Mouse (Mus musculus) adrenal gland, postnatal 14 days (tissue): ENCODE results near the gene Ahcy. TPM values are rescaled to one million over a fixed set of nuclear protein-coding genes. Genes with fewer than 3 reads are reported as not detected.
"Not testable (repeated sequence)": the region's sequence is repeated elsewhere in the genome, so short reads cannot be mapped to it uniquely, and the experiment has no call there.

Experiments
- DNase-seq: peaks from one replicate; pipeline ENCODE4 v3.0.0; 2021; ENCODE audit warnings: mixed read lengths
- total RNA-seq: library from RNA; stranded (reverse); gene quantifications from 2 replicates; pipeline ENCODE4 v1.2.3, GENCODE M21; 2021

Gene Ahcy
- total RNA-seq, 1 experiment from 2014 or later: 130 TPM

GRCm38 (mm10) chr2:155074766-155075330, 551 bp upstream of the Ahcy start:
- no peak for DNase-seq

- DNase-seq: no peak
Measured at GRCm38 (mm10) chr2:155073347-155073746, 950 bp downstream of the Ahcy start.

GRCm38 (mm10) chr2:155072353-155073145, 1.7 kb downstream of the Ahcy start:
- no peak for DNase-seq

GRCm38 (mm10) chr2:155071027-155071426, 3.3 kb downstream of the Ahcy start:
- no peak for DNase-seq

GRCm38 (mm10) chr2:155057361-155057760, 16.9 kb downstream of the Ahcy start:
- DNase-seq: no peak

GRCm38 (mm10) chr2:155056076-155056578, 18.2 kb downstream of the Ahcy start:
- DNase-seq: peak; percentile 31

- no peak for DNase-seq
Measured at GRCm38 (mm10) chr2:155054672-155055071, 19.6 kb downstream of the Ahcy start.

- DNase-seq: not testable (repeated sequence)
Measured at GRCm38 (mm10) chr2:155053512-155053911, 20.8 kb downstream of the Ahcy start.

GRCm38 (mm10) chr2:155052681-155053080, 21.6 kb downstream of the Ahcy start:
- DNase-seq: peak; percentile 29

GRCm38 (mm10) chr2:155051622-155052351, 22.5 kb downstream of the Ahcy start:
- no peak for DNase-seq

GRCm38 (mm10) chr2:155050504-155051236, 23.6 kb downstream of the Ahcy start:
- peak; percentile 97 for DNase-seq

GRCm38 (mm10) chr2:155050108-155050503, 24.2 kb downstream of the Ahcy start:
- DNase-seq: peak; percentile 25

GRCm38 (mm10) chr2:155047452-155048178, 26.7 kb downstream of the Ahcy start:
- DNase-seq: no peak

GRCm38 (mm10) chr2:155046803-155047202, 27.5 kb downstream of the Ahcy start:
- no peak for DNase-seq

GRCm38 (mm10) chr2:155045075-155045474, 29.2 kb downstream of the Ahcy start:
- no peak for DNase-seq

- no peak for DNase-seq
Measured at GRCm38 (mm10) chr2:155044542-155044941, 29.8 kb downstream of the Ahcy start.

GRCm38 (mm10) chr2:155039956-155040355, 34.3 kb downstream of the Ahcy start:
- DNase-seq: no peak

GRCm38 (mm10) chr2:155032938-155033710, 41.2 kb downstream of the Ahcy start:
- DNase-seq: no peak

- peak; percentile 31 for DNase-seq
Measured at GRCm38 (mm10) chr2:155030831-155031230, 43.5 kb downstream of the Ahcy start.

GRCm38 (mm10) chr2:155020247-155020826, 54.0 kb downstream of the Ahcy start:
- peak; percentile 30 for DNase-seq
